ENCODE assay signal across 8 mouse cellular contexts in the genomic region with DNA sequence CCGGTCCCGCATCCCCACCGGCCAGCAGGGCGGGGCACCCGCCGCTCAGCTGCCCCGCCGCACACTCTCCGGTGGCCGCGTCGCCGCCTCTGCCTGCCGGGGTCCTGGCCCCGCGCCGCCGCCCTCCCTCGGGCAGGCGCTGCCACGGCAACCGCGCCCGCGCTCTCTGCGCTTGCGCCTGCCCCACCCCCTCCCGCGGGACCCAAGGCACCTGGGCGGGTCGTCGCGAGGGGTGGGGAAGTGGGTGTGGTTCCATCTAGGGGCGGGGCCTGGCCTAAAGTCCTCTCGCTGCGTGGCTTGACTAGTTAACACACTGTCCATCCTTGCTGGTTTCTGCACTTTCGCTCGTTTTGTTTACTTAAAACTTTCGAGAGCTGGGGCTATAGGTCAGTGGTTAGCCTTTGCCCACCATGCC. TPM values are rescaled to one million over a fixed set of nuclear protein-coding genes. Genes with fewer than 3 reads are reported as not detected.
DNase-seq lines count a peak whose midpoint lies in the region; ATAC-seq lines count a peak whose summit lies in the region.

A gene (minus strand): TSS at position 163 of the 415 bp plus-strand sequence.

- H3K36me3 ChIP-seq in hindbrain, embryonic 13.5 days = peaks cover 8% of the 10 kb centered on the region; the same call in 1 of the 2 replicates

- under 1% methylated on average over 30 of the region's 39 CpGs for WGBS in hindbrain, embryonic 13.5 days

- H3K27ac ChIP-seq in hindbrain, embryonic 13.5 days = peak within 1 kb of the TSS; percentile 66

- peaks cover 38% of the 10 kb centered on the region for H3K4me1 ChIP-seq in hindbrain, embryonic 13.5 days (replicated peaks)

- ATAC-seq in hindbrain, embryonic 13.5 days (ENCODE audit: low FRiP score) = peak; percentile 78

- H3K4me2 ChIP-seq in hindbrain, embryonic 13.5 days = peak within 1 kb of the TSS; percentile 81

- peak; percentile 86 for DNase-seq in T-cell, adult 2 months (ENCODE audit: low spot score)
- DNase-seq in cerebellum, postnatal 25 days = peak; percentile 91 to 96
- peak; percentile 79 to 85 for DNase-seq in frontal cortex, postnatal 25 days (ENCODE audit: low spot score in 2 of 2)
- peak; percentile 79 to 87 for DNase-seq in layer of hippocampus, postnatal 25 days (ENCODE audit: extremely low spot score in 1 of 2, low spot score in 1 of 2)
- DNase-seq in lung, postnatal 14 days = peak; percentile 95
- peak; percentile 95 for DNase-seq in ovary, postnatal 36 days (ENCODE audit: low spot score)
- peak; percentile 96 for DNase-seq in thymus, postnatal 14 days

- H3K4me3 ChIP-seq in hindbrain, embryonic 13.5 days = peak within 1 kb of the TSS; percentile 66

- H3K9me3 ChIP-seq in hindbrain, embryonic 13.5 days = no peaks in the 10 kb centered on the region

- peak within 1 kb of the TSS; percentile 84 for H3K9ac ChIP-seq in hindbrain, embryonic 13.5 days

- H3K27me3 ChIP-seq in hindbrain, embryonic 13.5 days = no peaks in the 10 kb centered on the region

RNA-seq across cellular contexts. Expression of the gene that starts here (rescaled TPM):
- polyA plus RNA-seq in hindbrain, embryonic 13.5 days (2015; fragmentation: Nextera tagmentation; extraction: Ambion mirVana) = 18.0 and 21.1 TPM in 2 replicates
- 10 to 100 TPM; 24.0 to 34.7 TPM for total RNA-seq in layer of hippocampus, postnatal 25 days (2021)

Comparison
In these comparisons a context has a peak if more than half of its experiments do, and no peak if none do; other contexts are left out.
1. Peak in every context shown above with its lines: DNase-seq, ATAC-seq, H3K4me3 ChIP-seq and H3K27ac ChIP-seq.